Mouse (Mus musculus): ENCODE measurements around the gene Enox1.

- no peak for TF ChIP-seq CTCF (IDR thresholded peaks at IDR 0.05)
- no peak for TF ChIP-seq EP300 (IDR thresholded peaks at IDR 0.05; ENCODE audit: insufficient read depth, low read depth, low read length)
- no peak for TF ChIP-seq POLR2A (IDR thresholded peaks at IDR 0.05; ENCODE audit: insufficient read depth, low read depth, low read length)
These were observed 5.9 kb downstream of the Enox1 start for GRCm38 (mm10) chr14:77162496-77162895.
